Mouse (Mus musculus) embryonic facial prominence, embryonic 13.5 days (tissue): ENCODE data around the gene Vmn2r79. TPM values are rescaled to one million over a fixed set of nuclear protein-coding genes. Genes with fewer than 3 reads are reported as not detected.
"Not testable (repeated sequence)": the region's sequence is repeated elsewhere in the genome, so short reads cannot be mapped to it uniquely, and the experiment has no call there.

Experiments used
- ATAC-seq: fragments of 200-750 bp; cut with Nextera tagmentation; 2 replicates; pipeline ENCODE4 v1.8.0; 2017; ENCODE audit warnings: low read depth; ENCODE audit not compliant: insufficient number of reproducible peaks, insufficient read depth, low FRiP score, low TSS enrichment
- H3K27ac ChIP-seq: fragments of 300-500 bp; sonication (generic); 2 replicates; pipeline ENCODE4 v1.5.1; 2015; ENCODE audit warnings: moderate library complexity, mild to moderate bottlenecking, inconsistent platforms
- H3K27me3 ChIP-seq: fragments of 300-500 bp; sonication (generic); 2 replicates; pipeline ENCODE4 v1.6.1; 2015; ENCODE audit warnings: mild to moderate bottlenecking, inconsistent platforms
- H3K36me3 ChIP-seq: fragments of 300-500 bp; sonication (generic); 2 replicates; pipeline ENCODE4 v1.6.1; 2015; ENCODE audit warnings: mild to moderate bottlenecking, inconsistent platforms
- H3K4me1 ChIP-seq: fragments of 300-500 bp; sonication (generic); 2 replicates; pipeline ENCODE4 v1.6.1; 2015; ENCODE audit warnings: inconsistent platforms
- H3K4me2 ChIP-seq: fragments of 300-500 bp; sonication (generic); 2 replicates; pipeline ENCODE4 v1.6.1; 2015; ENCODE audit warnings: moderate library complexity, mild to moderate bottlenecking, inconsistent platforms
- H3K4me3 ChIP-seq: fragments of 300-500 bp; sonication (generic); 2 replicates; pipeline ENCODE4 v1.5.1; 2015; ENCODE audit warnings: mild to moderate bottlenecking, inconsistent platforms
- H3K9ac ChIP-seq: fragments of 300-500 bp; sonication (generic); 2 replicates; pipeline ENCODE4 v1.6.1; 2015; ENCODE audit warnings: mild to moderate bottlenecking, inconsistent platforms
- H3K9me3 ChIP-seq: fragments of 300-500 bp; sonication (generic); 2 replicates; pipeline ENCODE4 v1.6.1; 2016; ENCODE audit warnings: inconsistent platforms
- WGBS: fragments of 180-500 bp; shearing (Covaris S2); methylation state at CpG from one replicate; pipeline ENCODE4 v1.1.7; 2015; ENCODE audit warnings: mixed read lengths; 5-methylcytosine and 5-hydroxymethylcytosine counted together
- polyA plus RNA-seq: library from polyadenylated mRNA; unstranded; fragments of >200 nt; fragmentation: Nextera tagmentation; extraction: Ambion mirVana; gene quantifications from 2 replicates; pipeline ENCODE4 v1.2.1, GENCODE M21; 2015

Gene Vmn2r79
- not detected in 2 replicates for polyA plus RNA-seq

- H3K4me3 ChIP-seq, H3K4me2 ChIP-seq, H3K27me3 ChIP-seq, H3K9ac ChIP-seq, H3K36me3 ChIP-seq, H3K4me1 ChIP-seq, H3K27ac ChIP-seq, ATAC-seq, H3K9me3 ChIP-seq: not testable (repeated sequence)
- WGBS = 85% methylated on average over 1 of the region's 1 CpGs
Observed at GRCm38 (mm10) chr7:86995815-86996214, at the start of gene Vmn2r79. Gene Vmn2r79, plus strand, starts transcription at chr7:86996115.

GRCm38 (mm10) chr7:86994700-86995099, 1.2 kb upstream of the Vmn2r79 start:
- WGBS = 45% methylated on average over 1 of the region's 1 CpGs
- no peak overlapping the region for H3K9ac ChIP-seq
- no peak for ATAC-seq
- H3K27me3 ChIP-seq = no peaks in the 10 kb centered on the region
- H3K4me2 ChIP-seq = no peak overlapping the region
- no peaks in the 10 kb centered on the region for H3K36me3 ChIP-seq
- no peaks in the 10 kb centered on the region for H3K4me1 ChIP-seq
- H3K27ac ChIP-seq = no peak overlapping the region
- H3K9me3 ChIP-seq = no peaks in the 10 kb centered on the region
- H3K4me3 ChIP-seq = no peak overlapping the region

- ATAC-seq, H3K4me1 ChIP-seq, H3K27me3 ChIP-seq, H3K27ac ChIP-seq, H3K9ac ChIP-seq, H3K4me3 ChIP-seq, H3K36me3 ChIP-seq, H3K4me2 ChIP-seq, H3K9me3 ChIP-seq: not testable (repeated sequence)
Observed at GRCm38 (mm10) chr7:87026486-87026885, 30.6 kb downstream of the Vmn2r79 start.

- WGBS = 73% methylated on average over 4 of the region's 4 CpGs
- ATAC-seq = no peak
- H3K9me3 ChIP-seq = no peaks in the 10 kb centered on the region
Observed at GRCm38 (mm10) chr7:87063576-87063975, 67.7 kb downstream of the Vmn2r79 start.

More at GRCm38 (mm10) chr7:87063576-87063975, 67.7 kb downstream of the Vmn2r79 start:
- no peak overlapping the region for H3K9ac ChIP-seq
- no peak overlapping the region for H3K4me2 ChIP-seq
- H3K4me3 ChIP-seq = no peak overlapping the region
- H3K36me3 ChIP-seq = no peaks in the 10 kb centered on the region
- no peaks in the 10 kb centered on the region for H3K27me3 ChIP-seq
- no peaks in the 10 kb centered on the region for H3K4me1 ChIP-seq
- H3K27ac ChIP-seq = no peak overlapping the region

Other genes starting within 250 kb of the Vmn2r79 start
- gene Folh1, start 220.2 kb upstream of the Vmn2r79 start, polyA plus RNA-seq = not detected in 2 replicates
- not detected in 2 replicates for gene Vmn2r77, start 201.1 kb upstream of the Vmn2r79 start, polyA plus RNA-seq
- not detected in 2 replicates for gene Vmn2r78, start 81.0 kb upstream of the Vmn2r79 start, polyA plus RNA-seq
- gene Nox4, start 250.0 kb downstream of the Vmn2r79 start, polyA plus RNA-seq = 7.3 and 7.7 TPM in 2 replicates